Mouse (Mus musculus) megakaryocyte, embryonic 14.5 days (primary cell): ENCODE data around the gene Ctnna3.

ENCODE experiments used
- FLI1 ChIP-seq: IDR thresholded peaks from 2 replicates; pipeline ENCODE4 v1.6.1; 2012; ENCODE audit warnings: low read length, inconsistent platforms, mixed read lengths
- GATA1 ChIP-seq: IDR thresholded peaks from 3 replicates; pipeline ENCODE4 v1.6.1; 2012; ENCODE audit warnings: mixed read lengths, low read length, inconsistent platforms, borderline replicate concordance

- no peak for TF ChIP-seq GATA1
- no peak for TF ChIP-seq FLI1
Measured at GRCm38 (mm10) chr10:63985576-63985975, 555.7 kb downstream of the Ctnna3 start.
